Mouse (Mus musculus) lung, adult 2 months (tissue): ENCODE results near the gene Snai1.

Source experiments
- CTCF ChIP-seq: fragments of 200-500 bp; IDR thresholded peaks from 2 replicates; pipeline ENCODE4 v1.5.1; 2011; ENCODE audit warnings: mild to moderate bottlenecking, low read length, control low read depth; ENCODE audit not compliant: insufficient read depth
- POLR2A ChIP-seq: fragments of 200-500 bp; IDR thresholded peaks from 2 replicates; pipeline ENCODE4 v1.6.1; 2011; ENCODE audit warnings: low read depth, mild to moderate bottlenecking, control low read depth, low read length, borderline replicate concordance; ENCODE audit errors: extremely low read depth

GRCm38 (mm10) chr2:167541324-167541723, 3.3 kb downstream of the Snai1 start:
- no peak for TF ChIP-seq CTCF
- no peak for TF ChIP-seq POLR2A
